Comparison of ENCODE assay signal across 19 mouse cellular contexts in genomic region chr6:31396118-31396517, GRCm38 (mm10).
"Had no signal": no experiment of that assay in that cellular context is flagged by ENCODE, and none has a peak within 500 bp of the region (broad histone marks: within the 10 kb centered on the region; RNA-seq: fewer than 3 reads in every experiment).

No protein-coding gene starts in this region.

- H3K9ac ChIP-seq: limb, embryonic 12.5 days; limb, embryonic 15.5 days; liver, embryonic 15.5 days; lung, embryonic 14.5 days; midbrain, embryonic 13.5 days; neural tube, embryonic 13.5 days had no signal

- H3K9me3 ChIP-seq: limb, embryonic 12.5 days; limb, embryonic 15.5 days; liver, embryonic 15.5 days; midbrain, embryonic 10.5 days; midbrain, embryonic 13.5 days; neural tube, embryonic 13.5 days had no signal

- H3K36me3 ChIP-seq: limb, embryonic 12.5 days; limb, embryonic 15.5 days; liver, embryonic 15.5 days; midbrain, embryonic 10.5 days; midbrain, embryonic 13.5 days; neural tube, embryonic 13.5 days had no signal

- H3K27me3 ChIP-seq: limb, embryonic 12.5 days; limb, embryonic 15.5 days; liver, embryonic 15.5 days; midbrain, embryonic 13.5 days; neural tube, embryonic 13.5 days had no signal

- H3K4me2 ChIP-seq: limb, embryonic 12.5 days; limb, embryonic 15.5 days; liver, embryonic 15.5 days; lung, embryonic 14.5 days; midbrain, embryonic 13.5 days; neural tube, embryonic 13.5 days had no signal

- H3K4me3 ChIP-seq: limb, embryonic 12.5 days; limb, embryonic 15.5 days; liver, embryonic 15.5 days; midbrain, embryonic 10.5 days; midbrain, embryonic 13.5 days; myocyte; neural tube, embryonic 13.5 days had no signal

- ATAC-seq: intestine, embryonic 16.5 days; lung, postnatal 0 days; midbrain, embryonic 13.5 days; midbrain, embryonic 16.5 days had no signal

- H3K27ac ChIP-seq: limb, embryonic 12.5 days; limb, embryonic 15.5 days; liver, embryonic 15.5 days; macrophage; midbrain, embryonic 10.5 days; midbrain, embryonic 13.5 days; neural tube, embryonic 13.5 days had no signal

- DNase-seq: kidney, adult 18-20 months; kidney, adult 9 months; kidney, postnatal 14 days; kidney, postnatal 4 days; left cerebral cortex, postnatal 4 days; lung, embryonic 14.5 days; thymus, adult 18-20 months; thymus, postnatal 36 days had no signal
